Mouse (Mus musculus) lung, postnatal 0 days (tissue): ENCODE measurements around the gene 1500011B03Rik.

Experiments used
- CTCF ChIP-seq: IDR thresholded peaks from 2 replicates; pipeline ENCODE4 v1.5.1; 2016; ENCODE audit warnings: antibody characterized with exemption, mild to moderate bottlenecking
- EP300 ChIP-seq: IDR thresholded peaks from 2 replicates; pipeline ENCODE4 v1.6.1; 2016; ENCODE audit warnings: antibody characterized with exemption, mild to moderate bottlenecking, control low read depth

GRCm38 (mm10) chr5:114858582-114858981 is 35.3 kb upstream of the 1500011B03Rik start, which contains the start of gene Gm9936:
- no peak for TF ChIP-seq CTCF
- TF ChIP-seq EP300 = no peak
